Mouse (Mus musculus) layer of hippocampus, adult 2 months (tissue): ENCODE data around the gene Trove2. TPM values are rescaled to one million over a fixed set of nuclear protein-coding genes. Genes with fewer than 3 reads are reported as not detected.

Experiments used
- DNase-seq, 2 experiments: peaks; one replicate each; pipeline ENCODE4 v3.0.0; 2022; ENCODE audit warnings: low spot score in 2 of 2
- H3K27ac ChIP-seq: fragments of 200-600 bp; 2 replicates; pipeline ENCODE4 v1.8.1; 2022
- H3K4me3 ChIP-seq: fragments of 200-600 bp; 2 replicates; pipeline ENCODE4 v1.8.1; 2022; ENCODE audit warnings: mild to moderate bottlenecking
- CTCF ChIP-seq: fragments of 200-600 bp; conservative IDR thresholded peaks from 2 replicates; pipeline ENCODE4 v1.8.1; 2022; ENCODE audit warnings: antibody characterized with exemption, mild to moderate bottlenecking, moderate library complexity
- total RNA-seq, 2 experiments: library from RNA; stranded (reverse); gene quantifications; 2 replicates each; pipeline ENCODE4 v1.2.3; 2021

The Trove2 gene
- total RNA-seq, 2 experiments from 2014 or later = 27.9 to 28.8 TPM

DNA sequence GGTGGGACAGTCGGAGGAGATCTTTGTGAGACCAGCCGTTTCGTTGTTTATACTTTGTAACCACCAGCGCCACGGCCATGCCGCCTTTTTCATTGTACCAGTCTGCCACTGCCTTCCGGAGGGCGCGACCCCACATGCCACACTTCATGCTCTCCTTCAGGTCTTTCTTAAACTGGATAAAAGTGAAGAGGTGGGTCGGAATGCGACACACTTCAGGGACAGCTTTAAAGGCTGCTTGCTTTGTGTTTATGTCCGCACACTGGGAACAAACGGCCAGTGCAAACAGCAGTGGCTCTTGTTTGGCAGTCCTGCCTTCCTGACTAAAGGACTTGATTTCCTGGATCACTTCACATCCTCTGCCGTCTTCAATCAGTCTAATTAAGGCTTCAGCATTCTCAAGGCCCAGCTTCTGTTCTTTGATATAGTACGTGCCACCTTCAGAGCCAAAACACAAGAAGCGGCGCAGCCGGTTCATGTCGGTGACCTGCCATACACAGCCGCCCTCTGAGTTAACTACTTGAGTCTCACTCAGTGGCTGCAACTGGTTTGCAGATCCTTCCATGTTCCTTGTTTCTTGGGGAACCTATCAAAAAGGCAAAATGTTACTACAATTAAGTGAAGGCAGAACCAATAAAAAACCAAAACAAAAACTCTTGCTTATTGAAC lies 6.3 kb downstream of the Trove2 start:
- DNase-seq = no peak
- H3K4me3 ChIP-seq = no peak overlapping the region
- no peak overlapping the region for H3K27ac ChIP-seq
- no peak for TF ChIP-seq CTCF

DNA sequence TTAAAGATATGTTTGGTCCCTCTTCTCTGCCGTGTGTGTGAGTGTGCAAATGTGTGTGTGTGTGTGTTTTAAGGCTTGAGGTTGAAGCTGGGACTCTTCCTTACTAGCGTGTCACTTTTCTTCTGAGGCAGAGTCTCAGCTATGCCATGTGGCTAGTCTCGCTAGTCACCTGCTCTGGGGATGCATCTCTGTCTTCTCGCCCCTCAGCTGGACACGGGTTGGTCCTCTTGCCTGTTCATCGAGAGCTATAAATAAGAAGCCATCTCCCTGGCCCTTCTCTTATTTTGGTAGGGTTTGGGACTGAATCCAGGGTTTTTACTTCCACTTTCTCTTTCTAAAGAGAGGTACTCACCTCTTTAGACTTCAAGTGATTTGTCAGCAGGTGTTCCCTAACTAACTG lies 10.6 kb downstream of the Trove2 start:
- Histone ChIP-seq H3K4me3 (no peak overlapping the region), H3K27ac (no peak overlapping the region)
- no peak for TF ChIP-seq CTCF
- no peak for DNase-seq

DNA sequence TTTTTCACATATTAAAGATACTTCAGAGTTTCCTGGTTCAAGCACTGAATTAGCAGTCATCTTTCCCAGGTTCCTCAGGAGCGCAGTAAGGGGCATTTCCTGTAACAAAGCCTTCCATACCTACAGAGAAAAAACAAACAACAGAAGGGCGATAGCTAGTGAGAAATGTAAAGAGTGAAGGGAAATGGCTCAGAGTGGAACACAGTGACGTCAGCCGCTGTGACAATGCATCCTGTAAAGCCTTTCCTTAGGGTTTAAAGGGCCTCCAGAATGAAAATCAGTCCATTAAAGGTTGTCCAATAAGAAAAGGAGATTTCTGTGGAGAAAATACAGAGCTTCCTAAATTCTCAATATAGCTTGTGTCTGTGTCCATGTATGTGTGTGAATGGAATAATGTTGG lies 11.1 kb downstream of the Trove2 start:
- Histone ChIP-seq H3K4me3 (no peak overlapping the region), H3K27ac (no peak overlapping the region)
- TF ChIP-seq CTCF = no peak
- DNase-seq = no peak

DNA sequence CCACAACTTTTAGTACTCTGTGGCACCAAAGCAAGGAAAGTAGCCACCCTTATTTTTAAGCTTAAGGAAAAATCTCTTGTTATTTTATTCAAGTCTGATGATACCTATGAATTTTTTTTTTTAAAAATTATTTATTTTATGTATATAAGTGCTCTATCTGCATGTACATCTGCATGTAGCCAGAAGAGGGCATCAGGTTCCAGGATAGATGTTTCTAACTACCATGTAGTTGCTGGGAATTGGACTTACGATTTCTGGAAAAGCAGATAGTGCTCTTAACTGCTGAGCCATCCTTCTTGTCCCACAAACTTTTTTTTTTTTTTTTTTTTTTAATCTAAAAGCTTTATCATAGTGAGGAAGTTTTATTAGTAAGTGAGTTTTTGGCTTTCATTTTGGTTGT lies 12.4 kb downstream of the Trove2 start:
- no peak overlapping the region for H3K27ac ChIP-seq
- TF ChIP-seq CTCF = peak; percentile 64
- DNase-seq = no peak
- H3K4me3 ChIP-seq = no peak overlapping the region

DNA sequence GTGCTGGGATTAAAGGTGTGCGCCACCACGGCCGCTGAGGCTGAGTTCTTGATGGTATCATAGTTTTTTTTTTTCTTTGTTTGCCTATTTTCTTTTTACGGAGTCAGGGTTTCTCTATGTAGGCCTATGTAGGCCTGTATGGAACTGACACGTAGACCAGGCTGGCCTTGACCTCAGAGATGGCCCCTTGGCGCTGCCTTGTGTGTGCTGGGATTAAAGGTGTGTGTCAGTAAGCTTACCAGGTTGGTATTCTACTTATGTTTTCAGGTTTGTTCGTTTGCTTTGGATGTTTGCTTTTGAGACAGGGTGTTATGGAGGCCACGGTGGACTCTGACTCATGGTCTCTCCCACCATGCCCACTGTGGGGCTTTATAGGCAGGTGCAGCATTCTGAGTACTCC lies 14.7 kb downstream of the Trove2 start:
- Histone ChIP-seq H3K27ac (no peak overlapping the region), H3K4me3 (no peak overlapping the region)
- no peak for DNase-seq
- TF ChIP-seq CTCF = no peak

DNA sequence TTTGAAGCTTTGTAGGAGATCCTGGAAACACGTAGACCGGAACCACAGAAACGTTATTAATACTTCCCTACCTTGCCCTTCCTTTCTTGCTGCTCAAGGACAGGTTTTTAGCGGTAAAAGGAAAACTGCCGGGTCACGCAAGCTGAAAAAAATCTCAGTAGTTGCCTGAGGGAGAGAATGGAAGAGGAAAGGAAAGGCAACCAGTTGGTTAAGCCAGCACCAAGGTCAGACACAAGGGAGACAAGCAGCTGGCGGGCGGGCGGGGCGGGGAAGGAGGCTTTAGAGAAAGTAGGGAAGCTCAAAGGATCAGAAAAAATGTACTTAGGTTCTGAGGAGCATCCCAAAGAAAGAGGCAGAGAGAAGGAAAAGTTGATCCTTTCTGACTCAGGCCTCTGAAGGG lies 31.0 kb downstream of the Trove2 start:
- no peak for TF ChIP-seq CTCF
- DNase-seq = no peak
- Histone ChIP-seq H3K4me3 (no peak overlapping the region), H3K27ac (no peak overlapping the region)

DNA sequence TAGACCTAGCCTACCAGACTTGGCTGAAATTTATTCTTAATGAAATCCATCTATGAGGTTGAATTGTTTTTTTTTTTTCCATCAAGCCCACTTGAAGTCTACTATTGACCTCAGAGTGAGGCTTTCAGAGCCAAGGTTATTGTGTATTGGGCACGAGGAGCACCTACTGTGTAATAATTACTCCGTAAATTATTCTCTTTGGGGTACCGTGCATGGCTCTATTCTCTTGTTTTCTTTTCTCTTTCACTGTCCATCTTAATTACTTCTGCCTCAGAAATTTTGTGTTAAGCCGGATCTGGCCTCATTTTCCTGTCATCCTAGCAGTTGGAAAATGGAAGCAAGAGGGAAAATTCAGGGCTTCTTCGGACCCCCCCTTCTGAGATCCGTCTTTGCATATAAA lies 34.7 kb downstream of the Trove2 start:
- DNase-seq = no peak
- Histone ChIP-seq H3K27ac (no peak overlapping the region), H3K4me3 (no peak overlapping the region)
- TF ChIP-seq CTCF = no peak

DNA sequence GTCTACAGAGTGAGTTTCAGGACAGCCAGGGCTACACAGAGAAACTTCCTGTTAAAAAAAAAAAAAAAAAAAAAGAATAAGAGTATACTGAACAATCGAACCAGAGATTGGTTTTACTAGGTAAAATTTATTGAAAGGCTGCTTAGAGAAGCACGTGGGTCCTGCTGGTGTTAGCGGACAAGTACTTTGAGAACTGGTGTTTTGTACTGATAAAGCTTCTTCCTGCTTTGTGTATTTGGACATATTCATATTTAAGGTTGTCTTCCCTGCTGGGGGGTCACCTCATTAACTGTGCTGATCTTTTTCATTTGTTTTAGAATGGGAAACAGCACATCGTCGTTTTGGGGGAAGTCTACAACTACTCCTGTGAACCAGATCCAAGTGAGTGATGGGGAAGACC lies 35.5 kb downstream of the Trove2 start:
- no peak for DNase-seq
- Histone ChIP-seq H3K27ac (no peak overlapping the region), H3K4me3 (no peak overlapping the region)
- no peak for TF ChIP-seq CTCF

DNA sequence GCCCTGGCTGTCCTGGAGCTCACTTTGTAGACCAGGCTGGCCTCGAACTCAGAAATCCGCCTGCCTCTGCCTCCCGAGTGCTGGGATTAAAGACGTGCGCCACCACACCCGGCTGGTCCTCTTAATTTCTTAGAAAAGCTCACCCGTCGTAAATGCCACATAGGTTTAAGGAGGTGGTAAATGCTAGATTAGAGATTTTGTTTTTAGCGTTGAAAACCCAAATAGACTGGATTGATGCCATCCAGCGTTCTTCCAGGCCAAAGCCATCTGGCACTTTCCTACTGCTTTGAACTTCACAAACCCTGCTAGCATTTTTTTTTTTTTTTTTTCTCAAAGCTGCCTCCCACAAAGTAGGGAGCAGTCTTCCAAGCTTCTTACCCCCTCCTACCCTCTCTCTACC lies 36.3 kb downstream of the Trove2 start:
- Histone ChIP-seq H3K4me3 (peak overlapping the region; percentile 62), H3K27ac (peak overlapping the region; percentile 95; the same call in 1 of the 2 replicates)
- peak; percentile 7 to 18 for DNase-seq
- no peak for TF ChIP-seq CTCF

DNA sequence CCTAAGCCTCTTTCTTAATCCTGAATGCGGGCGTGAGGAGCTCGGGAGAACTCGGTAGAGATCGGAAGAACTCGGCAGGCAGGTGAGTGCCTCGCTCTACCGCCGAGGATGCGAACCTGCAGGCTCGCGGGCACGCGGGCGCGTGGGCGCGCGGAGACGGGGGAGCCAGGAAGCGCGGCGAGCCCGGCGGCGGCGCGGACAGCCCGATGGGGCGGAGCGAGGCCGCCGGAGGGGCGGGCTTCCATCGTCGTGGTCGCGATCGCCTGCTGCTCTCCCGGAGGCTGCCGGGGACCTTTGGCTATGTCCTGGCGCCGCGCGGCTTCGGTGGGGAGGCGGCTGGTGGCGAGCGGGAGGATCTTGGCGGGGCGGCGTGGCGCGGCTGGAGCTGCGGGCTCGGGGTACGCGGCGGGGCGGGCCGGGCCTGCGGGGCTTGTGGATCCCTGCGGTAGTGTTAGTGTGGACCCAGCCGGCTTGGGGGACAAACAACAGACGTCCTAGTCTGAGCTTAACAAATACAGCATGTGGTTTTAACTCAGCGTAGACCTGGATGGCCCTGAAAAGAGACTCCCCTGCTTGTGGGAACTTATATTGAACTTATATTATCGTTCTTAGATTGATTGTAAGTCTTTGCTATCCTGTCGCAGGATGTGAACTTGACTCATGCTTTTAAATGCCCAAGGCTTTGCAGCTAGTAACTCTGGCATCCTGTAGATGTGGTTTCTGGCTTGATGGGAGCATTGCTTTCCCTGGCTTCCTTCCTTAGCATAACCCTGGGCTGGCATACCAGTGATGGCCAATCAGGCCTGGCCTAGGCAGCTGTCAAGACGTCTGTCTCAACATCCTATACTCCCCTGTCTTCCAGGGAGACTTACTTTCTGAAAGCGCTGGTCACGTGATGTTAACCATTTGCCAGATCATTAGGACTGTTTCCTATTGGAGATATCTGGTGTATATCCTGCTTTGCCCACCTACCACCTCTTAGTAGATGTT lies 37.2 kb downstream of the Trove2 start:
- Histone ChIP-seq H3K27ac (peak overlapping the region; percentile 95), H3K4me3 (peak overlapping the region; percentile 62)
- peak; percentile 86 to 88 for DNase-seq
- TF ChIP-seq CTCF = peak; percentile 1; the same call in 1 of the 2 replicates

DNA sequence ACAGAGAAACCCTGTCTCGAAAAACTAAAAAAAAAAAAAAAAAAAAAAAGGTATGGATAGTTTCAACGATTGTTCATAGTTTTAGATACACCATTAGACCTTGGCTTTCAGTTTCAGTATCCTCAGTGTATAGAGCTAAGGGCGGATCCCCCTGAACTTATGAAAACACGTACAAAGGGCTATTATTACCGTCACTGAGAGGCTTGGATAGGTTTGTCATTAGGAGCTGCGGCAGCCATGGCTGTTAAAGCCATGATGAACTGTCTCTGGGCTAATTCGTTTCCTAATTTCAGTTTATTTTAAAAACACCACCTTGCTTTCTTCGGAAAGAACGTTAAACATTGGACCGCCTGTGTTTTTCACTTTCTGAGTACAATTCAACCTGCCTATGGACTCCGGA lies 38.1 kb downstream of the Trove2 start:
- no peak for DNase-seq
- peak overlapping the region; percentile 95 for H3K27ac ChIP-seq
- TF ChIP-seq CTCF = no peak
- H3K4me3 ChIP-seq = peak overlapping the region; percentile 62

DNA sequence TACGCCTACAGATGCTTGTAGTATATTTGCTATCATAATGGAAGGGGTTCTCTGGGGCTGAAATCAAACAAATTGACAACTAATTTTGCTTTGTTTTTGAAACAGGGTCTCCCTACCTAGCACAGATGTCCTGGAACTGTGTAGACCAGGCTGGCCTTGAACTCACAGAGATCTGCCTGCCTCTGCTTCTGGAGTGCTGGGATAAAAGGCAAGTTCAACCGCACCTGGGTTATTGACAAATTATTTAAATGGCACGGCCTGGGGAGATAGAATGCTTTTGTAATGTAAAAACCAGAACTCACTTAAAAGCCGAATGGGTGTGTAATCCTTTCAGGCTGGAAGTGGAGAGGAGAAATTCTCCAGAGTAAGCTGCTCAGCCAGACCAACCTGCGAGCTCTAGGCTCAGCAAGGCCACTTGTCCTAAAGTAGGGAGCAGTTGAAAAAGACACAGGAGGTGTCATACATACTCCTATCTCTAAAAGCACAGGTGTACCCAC lies 42.9 kb downstream of the Trove2 start:
- Histone ChIP-seq H3K4me3 (no peak overlapping the region), H3K27ac (no peak overlapping the region)
- no peak for DNase-seq
- TF ChIP-seq CTCF = no peak

DNA sequence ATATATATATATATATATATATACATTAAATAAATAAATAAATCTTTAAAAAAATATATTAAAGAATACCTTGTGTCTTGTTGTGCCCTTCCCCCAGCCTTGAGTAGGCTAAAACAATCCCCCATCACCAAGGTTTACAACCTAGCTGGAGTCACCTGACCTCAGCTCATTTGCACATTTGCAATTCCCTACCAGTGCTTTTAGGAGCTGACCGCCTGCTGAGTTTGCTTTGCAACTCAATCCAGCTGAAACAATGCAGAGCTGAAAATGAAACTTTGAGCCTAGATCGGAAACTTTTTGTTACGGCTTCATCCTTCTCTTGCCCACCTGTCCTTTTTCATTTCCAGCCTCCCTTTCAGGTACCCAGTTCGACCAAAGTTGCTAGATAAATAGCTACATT lies 45.2 kb downstream of the Trove2 start:
- TF ChIP-seq CTCF = no peak
- Histone ChIP-seq H3K4me3 (no peak overlapping the region), H3K27ac (no peak overlapping the region)
- DNase-seq = no peak
